Mouse (Mus musculus) heart, embryonic 11.5 days (tissue): Measurements from ENCODE around the gene Slc22a17. TPM values are rescaled to one million over a fixed set of nuclear protein-coding genes. Genes with fewer than 3 reads are reported as not detected.
"Not testable (repeated sequence)": the region's sequence is repeated elsewhere in the genome, so short reads cannot be mapped to it uniquely, and the experiment has no call there.

Experiments used
- ATAC-seq: fragments of 200-750 bp; cut with Nextera tagmentation; replicated peaks from 2 replicates; pipeline ENCODE4 v1.8.0; 2017; ENCODE audit warnings: moderate library complexity; ENCODE audit not compliant: insufficient number of reproducible peaks, low FRiP score, low TSS enrichment
- H3K27ac ChIP-seq: fragments of 300-500 bp; sonication (generic); 2 replicates; pipeline ENCODE4 v1.5.1; 2014; ENCODE audit warnings: mild to moderate bottlenecking, low read depth, low read length
- H3K27me3 ChIP-seq: fragments of 300-500 bp; sonication (generic); 2 replicates; pipeline ENCODE4 v1.6.1; 2014; ENCODE audit warnings: mild to moderate bottlenecking, low read length, mixed read lengths; ENCODE audit not compliant: control insufficient read depth, insufficient read depth
- H3K36me3 ChIP-seq: fragments of 300-500 bp; sonication (generic); 2 replicates; pipeline ENCODE4 v1.6.1; 2014; ENCODE audit warnings: mild to moderate bottlenecking, low read length, moderate library complexity, mixed read lengths; ENCODE audit not compliant: control insufficient read depth, insufficient read depth
- H3K4me1 ChIP-seq: fragments of 300-500 bp; sonication (generic); 2 replicates; pipeline ENCODE4 v1.6.1; 2014; ENCODE audit warnings: low read length; ENCODE audit not compliant: control insufficient read depth, insufficient read depth
- H3K4me2 ChIP-seq: fragments of 300-500 bp; sonication (generic); 2 replicates; pipeline ENCODE4 v1.6.1; 2014; ENCODE audit warnings: mild to moderate bottlenecking, moderate library complexity
- H3K4me3 ChIP-seq: fragments of 300-500 bp; sonication (generic); 2 replicates; pipeline ENCODE4 v1.5.1; 2014; ENCODE audit warnings: low read depth, low read length
- H3K9ac ChIP-seq: fragments of 300-500 bp; sonication (generic); 2 replicates; pipeline ENCODE4 v1.6.1; 2014; ENCODE audit warnings: mild to moderate bottlenecking, low read depth, low read length, moderate library complexity
- H3K9me3 ChIP-seq: fragments of 300-500 bp; sonication (generic); replicated peaks from 2 replicates; pipeline ENCODE4 v1.6.1; 2016; ENCODE audit warnings: low read length; ENCODE audit not compliant: control insufficient read depth
- WGBS: fragments of 180-500 bp; shearing (Covaris S2); extraction: QIAGEN DNeasy Blood & Tissue Kit; methylation state at CpG from one replicate; pipeline ENCODE4 v1.1.7; 2014; ENCODE audit not compliant: insufficient replicate concordance; 5-methylcytosine and 5-hydroxymethylcytosine counted together
- polyA plus RNA-seq: library from polyadenylated mRNA; unstranded; fragments of >200 nt; fragmentation: Nextera tagmentation; extraction: Ambion mirVana; gene quantifications from 2 replicates; pipeline ENCODE4 v1.2.1, GENCODE M21; 2014

The Slc22a17 gene
- 26.0 and 28.7 TPM in 2 replicates for polyA plus RNA-seq

DNA sequence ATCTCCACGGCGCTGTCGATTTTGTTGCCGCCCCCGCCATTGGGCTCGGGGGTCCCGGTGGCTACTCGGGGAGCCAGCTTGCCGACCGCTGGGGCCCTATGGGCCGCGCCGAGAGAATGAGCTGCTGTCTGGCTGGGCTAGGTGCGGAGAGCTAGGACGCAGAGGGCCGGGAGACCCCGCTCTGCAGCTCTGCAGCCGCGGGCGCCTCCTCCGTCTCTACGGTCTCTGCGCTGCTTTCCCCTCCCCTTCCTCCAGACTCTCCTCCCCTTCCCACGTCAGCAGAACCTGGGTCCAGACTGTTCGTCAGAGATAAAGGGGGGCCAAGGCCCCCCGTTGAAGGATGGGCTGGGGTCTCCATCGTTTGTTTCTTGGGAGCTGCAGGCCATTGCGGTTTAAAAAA is at the start of gene Slc22a17:
Gene Slc22a17, minus strand, starts transcription at position 247 of the 400 bp plus-strand sequence.
- Histone ChIP-seq H3K9me3 (no peaks in the 10 kb centered on the region), H3K9ac (peak within 1 kb of the TSS; percentile 82), H3K27me3 (0 out of 2 replicates have a peak, but pooled peaks cover 1% of the 10 kb centered on the region), H3K4me1 (peaks cover 13% of the 10 kb centered on the region), H3K36me3 (0 out of 2 replicates have a peak, but pooled peaks cover 1% of the 10 kb centered on the region), H3K27ac (no peak within 1 kb of the TSS), H3K4me2 (peak within 1 kb of the TSS; percentile 95), H3K4me3 (peak within 1 kb of the TSS; percentile 72)
- peak; percentile 66 for ATAC-seq
- 1% methylated on average over 22 of the region's 28 CpGs for WGBS

DNA sequence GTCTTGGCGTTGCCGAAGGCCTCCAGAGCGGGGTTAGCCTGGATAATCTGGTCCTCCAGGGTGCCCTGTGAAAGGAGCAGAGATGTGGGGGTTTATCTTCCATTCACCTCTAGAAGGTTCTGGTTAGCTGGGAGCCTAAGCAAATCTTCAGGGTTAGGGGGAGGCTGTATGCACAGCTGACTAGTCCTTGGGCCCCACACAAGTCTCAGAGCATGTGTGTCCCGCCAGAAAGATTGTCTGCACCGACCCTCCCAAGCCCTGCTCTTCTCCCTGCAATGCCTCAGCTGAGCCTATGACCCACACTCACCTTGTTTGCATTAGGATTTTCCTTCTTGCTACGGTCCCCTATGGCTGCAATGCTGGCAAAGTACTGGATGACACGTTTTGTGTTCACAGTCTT is 49.8 kb upstream of the Slc22a17 start:
- Histone ChIP-seq H3K9me3 (no peaks in the 10 kb centered on the region), H3K27me3 (no peaks in the 10 kb centered on the region; the same call in 1 of the 2 replicates), H3K9ac (peak overlapping the region; percentile 86), H3K27ac (peak overlapping the region; percentile 95), H3K36me3 (peaks cover 2% of the 10 kb centered on the region; the same call in 1 of the 2 replicates), H3K4me3 (peak overlapping the region; percentile 51), H3K4me1 (peaks cover 3% of the 10 kb centered on the region; the same call in 1 of the 2 replicates), H3K4me2 (peak overlapping the region; percentile 66)
- ATAC-seq: no peak
- WGBS: 63% methylated on average over 7 of the region's 7 CpGs

DNA sequence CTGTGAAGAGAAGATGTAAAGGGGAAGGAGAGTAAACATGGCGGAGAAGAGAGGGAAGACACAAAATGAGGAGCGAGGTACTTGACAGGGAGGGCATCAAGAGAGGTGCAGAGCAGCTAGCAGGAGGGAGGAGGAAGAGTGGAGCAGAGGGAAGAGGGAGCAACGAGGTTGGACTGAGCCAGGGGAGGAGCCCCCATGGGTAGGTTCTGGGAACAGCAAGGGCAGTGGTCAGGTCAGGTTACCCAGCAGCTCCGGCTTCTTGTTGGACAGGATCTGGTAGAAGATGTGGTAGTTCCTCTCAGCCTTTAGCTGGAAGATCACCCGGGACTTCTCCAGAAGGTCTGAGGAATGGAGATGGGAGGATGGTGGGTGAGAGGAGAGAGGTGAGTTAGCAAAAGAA is 48.6 kb upstream of the Slc22a17 start:
- H3K36me3 ChIP-seq: peaks cover 2% of the 10 kb centered on the region; the same call in 1 of the 2 replicates

DNA sequence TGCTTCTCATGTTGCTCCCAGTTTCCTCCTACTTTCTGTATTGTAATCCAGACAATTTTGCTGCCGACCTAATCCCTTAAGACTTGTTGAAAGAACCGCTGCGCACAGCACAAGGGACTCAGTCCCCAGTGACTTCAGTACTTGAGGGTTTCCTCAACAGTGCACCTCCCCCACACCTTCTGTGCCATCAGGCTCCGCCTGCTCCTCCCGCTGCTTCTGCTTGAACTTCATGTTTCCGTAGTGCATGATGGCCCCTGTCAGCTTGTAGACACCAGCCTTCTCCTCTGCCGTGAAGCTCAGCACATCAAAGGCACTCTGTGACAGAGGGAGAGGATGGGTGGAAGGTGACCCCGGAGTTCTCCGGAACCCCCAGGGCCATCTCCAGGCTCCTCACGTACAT is 47.8 kb upstream of the Slc22a17 start:
- no peaks in the 10 kb centered on the region for H3K9me3 ChIP-seq
- H3K4me1 ChIP-seq: no peaks in the 10 kb centered on the region
- no peak for ATAC-seq
- peak overlapping the region; percentile 51 for H3K4me3 ChIP-seq
- WGBS: 41% methylated on average over 10 of the region's 10 CpGs
- H3K36me3 ChIP-seq: peaks cover 2% of the 10 kb centered on the region; the same call in 1 of the 2 replicates
- peak overlapping the region; percentile 95 for H3K27ac ChIP-seq
- H3K27me3 ChIP-seq: no peaks in the 10 kb centered on the region; the same call in 1 of the 2 replicates
- H3K9ac ChIP-seq: peak overlapping the region; percentile 86
- peak overlapping the region; percentile 66 for H3K4me2 ChIP-seq

More for the DNA sequence above, 48.6 kb upstream of the Slc22a17 start:
- Histone ChIP-seq H3K27me3 (no peaks in the 10 kb centered on the region; the same call in 1 of the 2 replicates), H3K27ac (peak overlapping the region; percentile 95), H3K4me1 (no peaks in the 10 kb centered on the region), H3K4me2 (peak overlapping the region; percentile 66), H3K9me3 (no peaks in the 10 kb centered on the region), H3K9ac (peak overlapping the region; percentile 86), H3K4me3 (peak overlapping the region; percentile 51)
- no peak for ATAC-seq
- 57% methylated on average over 5 of the region's 5 CpGs for WGBS

DNA sequence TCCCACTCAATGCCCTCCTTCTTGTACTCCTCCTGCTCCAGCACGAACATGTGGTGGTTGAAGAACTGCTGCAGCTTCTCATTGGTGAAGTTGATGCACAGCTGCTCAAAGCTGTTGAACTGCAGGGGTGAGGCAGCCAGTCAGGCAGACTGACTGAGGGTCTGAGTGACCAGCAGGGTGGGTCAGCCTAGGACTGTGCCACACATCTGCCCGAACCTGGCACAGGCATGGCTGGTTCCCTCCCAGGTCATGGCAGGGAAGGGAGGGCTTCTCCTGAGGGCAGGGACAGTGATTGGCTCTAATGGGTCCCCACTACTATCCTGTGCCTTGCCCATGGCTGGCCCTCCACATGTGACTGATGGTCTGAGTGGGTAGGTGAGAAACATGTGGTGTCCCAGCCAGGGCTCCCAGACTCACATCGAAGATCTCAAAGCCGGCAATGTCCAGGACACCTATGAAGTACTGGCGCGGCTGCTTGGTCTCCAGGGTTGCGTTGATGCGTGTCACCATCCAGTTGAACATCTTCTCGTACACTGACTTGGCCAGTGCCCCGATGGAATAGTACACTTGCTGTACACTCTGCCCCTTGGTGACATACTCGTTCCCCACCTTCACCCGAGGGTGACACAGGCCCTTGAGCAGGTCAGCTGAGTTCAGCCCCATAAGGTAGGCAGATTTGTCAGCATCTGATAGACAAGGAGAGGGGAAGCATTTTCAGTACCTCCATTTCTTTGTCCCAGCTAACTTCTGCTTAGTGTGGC is 47.1 kb upstream of the Slc22a17 start:
- Histone ChIP-seq H3K4me3 (peak overlapping the region; percentile 51), H3K27ac (peak overlapping the region; percentile 95), H3K4me2 (peak overlapping the region; percentile 66), H3K9ac (peak overlapping the region; percentile 86)
- H3K27me3 ChIP-seq, H3K9me3 ChIP-seq, H3K4me1 ChIP-seq, H3K36me3 ChIP-seq: not testable (repeated sequence)
- ATAC-seq: 0 out of 2 replicates have a peak, but pooled peaks have one; percentile 15
- WGBS: 73% methylated on average over 12 of the region's 12 CpGs

DNA sequence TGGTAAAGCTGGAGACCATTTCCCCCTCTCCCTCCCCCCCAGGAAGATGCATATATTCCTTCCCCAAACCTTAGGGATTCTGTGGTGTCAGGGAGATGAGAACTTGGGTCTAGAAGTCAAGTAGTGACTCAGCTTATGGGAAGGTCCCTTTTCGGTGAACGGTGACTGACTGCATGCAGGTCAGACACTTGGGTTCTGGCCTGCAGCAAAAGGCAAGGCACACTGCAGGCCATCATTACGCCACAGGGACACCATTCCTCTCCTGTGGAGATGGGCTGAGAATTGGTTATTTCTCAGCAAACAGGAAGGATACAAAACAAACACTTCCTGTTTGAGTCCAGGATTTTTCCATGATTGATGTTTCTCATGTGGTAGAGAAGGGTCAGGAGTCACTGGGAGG is 46.3 kb upstream of the Slc22a17 start:
- no peaks in the 10 kb centered on the region; the same call in 1 of the 2 replicates for H3K27me3 ChIP-seq
- no peaks in the 10 kb centered on the region for H3K9me3 ChIP-seq
- H3K4me2 ChIP-seq: peak overlapping the region; percentile 66
- H3K9ac ChIP-seq: peak overlapping the region; percentile 69
- H3K36me3 ChIP-seq: peaks cover 4% of the 10 kb centered on the region; the same call in 1 of the 2 replicates
- H3K27ac ChIP-seq: peak overlapping the region; percentile 71
- no peaks in the 10 kb centered on the region for H3K4me1 ChIP-seq
- WGBS: 76% methylated on average over 3 of the region's 3 CpGs
- peak overlapping the region; percentile 51 for H3K4me3 ChIP-seq
- no peak for ATAC-seq

DNA sequence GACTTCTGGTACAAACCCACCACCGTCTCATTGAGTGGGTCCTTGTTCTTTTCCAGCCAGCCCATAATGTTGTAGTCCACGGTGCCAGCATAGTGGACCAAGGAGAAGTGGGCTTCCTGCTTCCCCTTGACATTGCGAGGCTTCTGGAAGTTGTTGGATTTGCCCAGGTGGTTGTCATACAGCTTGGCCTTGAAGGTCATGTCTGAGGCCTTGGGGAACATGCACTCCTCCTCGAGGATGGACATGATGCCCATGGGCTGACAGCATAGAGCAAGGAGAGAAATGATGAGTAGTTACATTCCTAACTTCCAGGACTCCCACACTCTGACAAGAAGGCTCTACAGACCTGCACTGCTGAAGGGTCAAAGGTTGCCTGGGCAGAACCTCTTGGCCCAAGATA is 45.6 kb upstream of the Slc22a17 start:
- Histone ChIP-seq H3K27me3 (no peaks in the 10 kb centered on the region), H3K27ac (peak overlapping the region; percentile 71), H3K4me3 (peak overlapping the region; percentile 16; the same call in 1 of the 2 replicates), H3K4me1 (no peaks in the 10 kb centered on the region), H3K4me2 (peak overlapping the region; percentile 66), H3K36me3 (peaks cover 4% of the 10 kb centered on the region; the same call in 1 of the 2 replicates), H3K9ac (peak overlapping the region; percentile 69), H3K9me3 (no peaks in the 10 kb centered on the region)
- 62% methylated on average over 4 of the region's 4 CpGs for WGBS
- ATAC-seq: no peak

DNA sequence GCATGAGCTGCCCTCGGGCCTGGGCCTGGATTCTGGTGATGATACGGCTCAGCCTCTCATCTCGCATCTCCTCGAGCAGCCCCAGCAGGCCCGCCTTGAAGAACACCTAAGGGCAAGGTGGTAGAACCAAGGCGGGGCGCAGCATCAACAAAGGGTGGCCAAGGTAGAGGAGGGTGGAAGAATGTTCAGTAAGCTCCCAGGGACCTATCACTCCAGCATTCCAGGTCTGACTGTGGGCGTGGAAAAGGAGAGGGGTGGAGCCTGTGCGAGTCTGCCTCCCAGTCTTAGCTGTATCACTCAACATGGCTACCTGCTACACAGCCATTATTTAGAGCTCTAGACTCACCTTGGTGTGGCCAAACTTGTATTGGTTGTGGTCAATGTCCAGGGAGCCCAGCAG is 43.6 kb upstream of the Slc22a17 start:
- Histone ChIP-seq H3K9ac (peak overlapping the region; percentile 4; the same call in 1 of the 2 replicates), H3K27ac (no peak overlapping the region), H3K27me3 (no peaks in the 10 kb centered on the region), H3K4me3 (no peak overlapping the region), H3K4me1 (no peaks in the 10 kb centered on the region), H3K9me3 (no peaks in the 10 kb centered on the region), H3K36me3 (peaks cover 2% of the 10 kb centered on the region; the same call in 1 of the 2 replicates), H3K4me2 (peak overlapping the region; percentile 66; the same call in 1 of the 2 replicates)
- WGBS: 69% methylated on average over 9 of the region's 9 CpGs
- no peak for ATAC-seq
